Mouse (Mus musculus): ENCODE measurements around the gene Tmem211. TPM values are rescaled to one million over a fixed set of nuclear protein-coding genes. Genes with fewer than 3 reads are reported as not detected.
A peak's percentile ranks its signal among the peaks of the same experiment; 100 is the strongest.

Gene Tmem211
- polyA plus RNA-seq, 1 experiment from 2014 or later: not detected

DNA sequence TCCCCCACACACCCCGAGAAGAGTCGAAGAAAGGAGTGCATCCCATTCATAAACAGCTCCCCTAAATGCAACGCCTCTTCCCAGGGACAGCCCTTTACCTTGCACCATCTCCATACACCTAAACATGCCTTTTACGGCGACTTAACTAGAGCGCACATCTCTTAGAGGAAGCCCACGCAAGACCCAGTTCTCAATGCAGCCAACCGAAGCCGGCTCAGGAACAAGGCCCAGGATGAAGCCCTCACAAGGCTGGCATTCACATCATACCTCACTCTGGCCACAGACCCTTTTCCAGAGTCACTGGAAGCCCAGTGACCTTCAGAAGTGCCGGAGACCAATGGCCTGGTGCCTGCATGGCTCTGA is 27.0 kb upstream of the Tmem211 start:
- Histone ChIP-seq H3K9me3 (no peaks in the 10 kb centered on the region), H3K27ac (peak overlapping the region; percentile 77)

DNA sequence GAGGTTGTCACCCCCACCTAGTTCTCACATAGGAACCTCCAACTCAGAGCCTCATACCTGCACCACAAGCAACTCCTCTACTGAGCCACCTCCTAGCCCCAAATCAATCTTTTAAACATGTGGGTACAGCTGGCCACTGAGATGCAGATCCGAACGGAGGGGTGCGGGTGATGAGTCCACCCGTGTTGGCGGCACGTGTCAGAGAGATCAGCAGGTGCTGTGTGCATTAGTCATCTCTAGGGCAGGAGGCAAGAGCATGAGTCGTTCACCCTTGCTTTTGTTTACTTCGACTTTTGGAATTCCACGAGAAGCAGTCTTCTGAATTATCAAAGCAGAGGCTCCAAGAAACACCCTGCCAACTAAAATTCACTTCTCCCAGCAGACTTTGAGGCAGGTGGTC is 22.5 kb upstream of the Tmem211 start:
- Histone ChIP-seq H3K27me3 (ENCODE audit: insufficient read depth, poor library complexity, severe bottlenecking) (no peaks in the 10 kb centered on the region), H3K27ac (no peak overlapping the region), H3K4me3 (no peak overlapping the region), H3K36me3 (0 out of 2 replicates have a peak, but pooled peaks cover 4% of the 10 kb centered on the region), H3K9me3 (no peaks in the 10 kb centered on the region), H3K4me1 (peaks cover 46% of the 10 kb centered on the region)
- DNase-seq (ENCODE audit: low spot score): no peak
- 81% methylated on average over 9 of the region's 9 CpGs for WGBS

More for the DNA sequence above, 27.0 kb upstream of the Tmem211 start:
- no peak for DNase-seq (ENCODE audit: low spot score)
- Histone ChIP-seq H3K27me3 (ENCODE audit: insufficient read depth, poor library complexity, severe bottlenecking) (no peaks in the 10 kb centered on the region), H3K36me3 (0 out of 2 replicates have a peak, but pooled peaks cover 4% of the 10 kb centered on the region), H3K4me1 (peaks cover 45% of the 10 kb centered on the region), H3K4me3 (no peak overlapping the region)
- 82% methylated on average over 10 of the region's 10 CpGs for WGBS

DNA sequence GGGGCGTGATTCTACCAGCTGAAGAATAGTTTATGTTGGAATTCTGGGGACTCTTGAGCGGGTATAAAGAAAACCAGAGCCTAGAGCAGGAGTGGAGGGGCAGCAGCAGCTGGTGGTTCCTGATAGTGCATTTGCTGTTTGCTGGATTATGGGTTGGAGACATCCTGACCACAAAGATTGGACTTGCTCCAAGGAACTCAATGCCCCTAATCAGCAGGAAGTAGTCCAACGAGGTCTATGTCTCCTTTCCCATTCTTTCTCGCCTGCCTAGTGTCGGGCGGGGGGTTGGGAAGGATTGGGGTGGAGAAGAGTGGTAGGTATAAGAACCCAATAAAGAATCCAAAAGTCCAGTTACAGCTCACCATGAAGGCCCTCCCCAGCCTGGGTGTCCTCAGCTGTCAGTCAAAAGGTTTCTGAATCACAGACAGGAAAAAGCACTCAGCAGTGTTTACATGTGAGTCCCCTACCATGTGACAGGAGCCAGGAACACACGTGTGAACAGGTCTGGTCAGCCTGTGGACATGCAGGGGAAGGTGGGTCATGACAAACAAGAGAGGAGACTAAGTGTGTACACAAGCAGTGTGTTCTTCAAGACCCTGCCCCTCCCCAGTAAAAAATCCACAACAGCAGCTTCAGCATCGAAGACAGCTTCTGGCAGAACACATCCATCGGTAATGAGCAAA is 19.9 kb upstream of the Tmem211 start:
- no peak for DNase-seq (ENCODE audit: low spot score)
- H3K36me3 ChIP-seq: 0 out of 2 replicates have a peak, but pooled peaks cover 4% of the 10 kb centered on the region
- H3K27ac ChIP-seq: peak overlapping the region; percentile 76; the same call in 1 of the 2 replicates
- H3K4me1 ChIP-seq: peaks cover 51% of the 10 kb centered on the region
- H3K27me3 ChIP-seq (ENCODE audit: insufficient read depth, poor library complexity, severe bottlenecking): no peaks in the 10 kb centered on the region
- 47% methylated on average over 9 of the region's 9 CpGs for WGBS
- H3K9me3 ChIP-seq: no peaks in the 10 kb centered on the region
- no peak overlapping the region for H3K4me3 ChIP-seq

DNA sequence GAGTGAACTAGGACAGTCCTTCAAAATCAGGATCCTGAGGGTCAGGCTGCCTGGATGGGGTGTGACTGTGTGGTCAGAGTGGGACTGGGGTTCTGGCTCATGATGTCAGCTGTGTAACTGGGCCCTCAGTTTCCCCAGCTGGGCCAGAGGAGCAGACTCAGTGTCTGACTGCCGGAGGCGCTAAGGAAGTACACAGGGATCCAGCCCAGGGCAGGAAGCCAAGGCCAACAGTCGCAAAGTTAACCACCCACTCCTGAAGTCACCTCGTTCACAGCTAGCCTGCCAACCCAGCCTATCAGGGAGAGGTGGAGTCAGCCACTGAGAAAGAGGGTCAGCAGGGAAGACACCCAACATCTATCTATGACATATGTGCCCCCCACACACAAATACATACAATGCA is 18.7 kb upstream of the Tmem211 start:
- no peak for DNase-seq (ENCODE audit: low spot score)
- 0 out of 2 replicates have a peak, but pooled peaks cover 4% of the 10 kb centered on the region for H3K36me3 ChIP-seq
- H3K27ac ChIP-seq: peak overlapping the region; percentile 76; the same call in 1 of the 2 replicates
- no peaks in the 10 kb centered on the region for H3K27me3 ChIP-seq (ENCODE audit: insufficient read depth, poor library complexity, severe bottlenecking)
- 64% methylated on average over 4 of the region's 4 CpGs for WGBS
- peaks cover 59% of the 10 kb centered on the region for H3K4me1 ChIP-seq
- no peaks in the 10 kb centered on the region for H3K9me3 ChIP-seq
- H3K4me3 ChIP-seq: no peak overlapping the region

DNA sequence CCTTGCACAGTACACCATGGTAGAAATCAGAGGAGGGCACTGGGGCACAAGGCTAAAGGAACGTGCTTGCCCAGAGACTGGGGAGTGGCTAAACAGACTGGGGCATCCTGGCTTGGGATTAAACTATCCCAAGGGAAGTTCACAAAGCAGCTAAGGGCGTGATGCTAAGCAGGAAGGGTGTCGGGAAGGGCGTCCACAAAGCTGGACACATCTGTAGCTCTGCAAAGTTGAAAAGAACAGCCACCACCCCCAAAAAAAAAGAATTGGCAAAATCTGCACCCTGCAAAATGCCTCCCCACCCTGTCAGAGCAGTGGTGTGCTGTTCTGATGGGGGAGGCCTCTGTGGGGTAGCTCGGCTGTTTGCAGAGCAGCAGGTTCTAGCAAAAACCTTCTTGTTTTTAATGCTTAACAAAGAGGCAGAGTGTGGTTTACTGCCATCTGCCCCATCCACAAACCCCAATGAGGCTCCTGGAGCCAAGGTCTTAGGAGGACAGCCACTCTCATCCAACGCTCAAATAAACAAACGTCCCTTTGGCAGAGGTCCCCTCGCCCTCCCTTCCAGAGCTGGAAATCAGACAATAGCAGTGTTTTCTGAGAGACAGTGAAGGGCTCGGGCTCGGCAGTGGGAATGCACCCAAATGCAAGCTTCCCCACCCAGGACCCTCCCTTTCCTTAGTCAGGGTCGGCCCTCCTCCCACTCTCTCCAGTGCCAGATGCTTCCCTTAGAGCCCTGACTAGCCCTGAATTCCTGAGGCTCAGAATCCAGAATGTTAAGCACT is 17.9 kb upstream of the Tmem211 start:
- peaks cover 62% of the 10 kb centered on the region for H3K4me1 ChIP-seq
- WGBS: 47% methylated on average over 11 of the region's 11 CpGs
- H3K36me3 ChIP-seq: no peaks in the 10 kb centered on the region
- H3K27ac ChIP-seq: peak overlapping the region; percentile 76
- no peaks in the 10 kb centered on the region for H3K27me3 ChIP-seq (ENCODE audit: insufficient read depth, poor library complexity, severe bottlenecking)
- H3K9me3 ChIP-seq: no peaks in the 10 kb centered on the region
- DNase-seq (ENCODE audit: low spot score): no peak
- 0 out of 2 replicates have a peak overlapping the region, but pooled peaks have one; percentile 3 for H3K4me3 ChIP-seq

DNA sequence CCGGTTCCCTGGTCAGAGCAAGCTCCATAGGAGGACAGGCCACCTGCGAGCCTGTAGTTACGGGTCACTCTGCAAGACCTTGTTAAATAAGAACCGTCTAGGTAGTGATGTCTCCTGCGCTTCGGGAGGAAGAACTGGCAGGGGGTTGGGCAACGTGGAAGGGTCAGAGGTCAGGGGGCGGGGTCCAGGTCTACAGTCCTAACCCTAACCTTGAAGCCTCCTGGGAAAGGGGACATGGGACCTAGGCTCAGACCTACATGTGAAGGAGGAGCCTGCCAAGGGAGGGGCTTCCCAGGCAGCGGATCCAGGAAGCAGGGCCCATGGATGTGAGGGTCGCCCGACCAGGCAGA is 17.3 kb upstream of the Tmem211 start:
- Histone ChIP-seq H3K9me3 (no peaks in the 10 kb centered on the region), H3K4me1 (peaks cover 66% of the 10 kb centered on the region), H3K36me3 (no peaks in the 10 kb centered on the region), H3K27me3 (ENCODE audit: insufficient read depth, poor library complexity, severe bottlenecking) (no peaks in the 10 kb centered on the region), H3K4me3 (0 out of 2 replicates have a peak overlapping the region, but pooled peaks have one; percentile 3), H3K27ac (peak overlapping the region; percentile 76)
- no peak for DNase-seq (ENCODE audit: low spot score)
- WGBS: 40% methylated on average over 11 of the region's 11 CpGs

DNA sequence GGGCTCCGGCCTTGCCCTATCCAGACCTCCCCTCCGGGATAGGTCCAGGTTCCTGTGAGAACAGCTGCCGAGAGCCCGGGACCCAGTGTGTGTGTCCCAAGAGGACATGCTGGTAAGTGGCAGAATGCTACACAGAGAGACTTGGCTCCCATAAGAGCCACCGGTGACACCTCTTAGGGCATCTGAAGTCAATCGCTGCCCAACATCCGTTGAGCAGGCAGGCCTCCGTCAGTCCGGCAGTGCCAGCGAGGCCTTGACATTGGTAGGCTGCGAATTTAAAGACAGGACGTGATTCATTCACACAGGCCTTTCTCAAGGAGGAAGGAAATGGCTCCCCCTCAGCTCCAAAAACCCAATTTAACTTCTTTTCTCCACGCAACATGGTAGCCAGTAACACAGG is 16.8 kb upstream of the Tmem211 start:
- Histone ChIP-seq H3K27me3 (ENCODE audit: insufficient read depth, poor library complexity, severe bottlenecking) (no peaks in the 10 kb centered on the region), H3K4me1 (peaks cover 68% of the 10 kb centered on the region), H3K27ac (peak overlapping the region; percentile 76), H3K4me3 (no peak overlapping the region), H3K36me3 (no peaks in the 10 kb centered on the region), H3K9me3 (no peaks in the 10 kb centered on the region)
- no peak for DNase-seq (ENCODE audit: low spot score)
- 83% methylated on average over 13 of the region's 13 CpGs for WGBS

DNA sequence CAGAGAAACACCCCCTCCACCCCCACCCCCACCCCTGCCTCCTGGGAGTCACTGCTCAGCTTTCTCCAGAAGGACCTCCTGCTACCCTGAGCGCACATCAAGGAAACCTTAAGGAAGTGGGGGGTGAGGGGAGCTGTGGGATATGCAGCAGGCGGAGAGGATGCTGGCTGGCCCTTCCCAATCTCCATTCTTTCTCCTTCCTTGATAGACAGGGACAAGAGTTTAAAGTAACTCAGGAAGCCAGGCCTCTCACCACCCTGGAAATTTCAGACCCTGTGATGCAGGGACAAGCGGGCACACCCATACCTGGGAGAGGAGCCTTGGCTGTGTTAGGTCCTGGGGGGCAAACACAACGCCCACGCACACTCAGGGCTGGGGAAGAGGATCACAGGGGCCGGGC is 16.4 kb upstream of the Tmem211 start:
- no peaks in the 10 kb centered on the region for H3K36me3 ChIP-seq
- peak overlapping the region; percentile 76 for H3K27ac ChIP-seq
- H3K9me3 ChIP-seq: no peaks in the 10 kb centered on the region
- no peak for DNase-seq (ENCODE audit: low spot score)
- peaks cover 65% of the 10 kb centered on the region for H3K4me1 ChIP-seq
- H3K4me3 ChIP-seq: no peak overlapping the region
- no peaks in the 10 kb centered on the region for H3K27me3 ChIP-seq (ENCODE audit: insufficient read depth, poor library complexity, severe bottlenecking)
- 74% methylated on average over 6 of the region's 6 CpGs for WGBS

DNA sequence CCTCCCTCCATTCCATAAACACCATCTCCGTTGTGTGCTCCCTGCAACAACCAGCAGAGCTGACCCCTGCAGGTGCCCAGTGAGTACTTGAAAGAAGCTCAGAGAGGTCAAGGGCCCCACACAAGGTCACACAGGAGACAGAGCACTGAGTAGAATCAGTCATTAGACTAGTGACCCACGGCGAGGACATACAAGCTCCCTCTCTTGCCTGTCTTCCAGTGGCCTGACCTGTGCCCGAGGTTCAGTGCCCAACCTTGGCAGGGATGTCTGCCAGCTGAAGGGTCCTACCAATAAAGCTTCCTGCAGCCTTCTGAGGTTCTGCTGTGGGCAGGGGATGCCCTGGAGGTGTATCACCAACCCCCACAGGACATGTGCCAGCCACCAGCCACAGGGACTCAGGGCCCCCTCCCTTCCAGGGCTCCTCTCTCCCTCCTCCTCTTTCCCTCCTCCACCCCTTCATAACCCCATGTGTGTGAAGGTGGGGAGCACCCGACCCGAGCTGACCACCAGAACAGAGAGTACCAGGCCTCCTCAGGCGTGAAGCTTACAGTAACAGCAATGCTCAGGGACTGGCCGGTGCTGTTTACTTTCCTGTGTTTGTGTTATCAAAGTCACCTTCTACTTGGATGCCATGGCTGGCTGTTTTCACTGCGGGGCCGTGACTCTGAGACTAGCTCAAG is 14.4 kb upstream of the Tmem211 start:
- no peaks in the 10 kb centered on the region for H3K36me3 ChIP-seq
- H3K27ac ChIP-seq: peak overlapping the region; percentile 52
- H3K9me3 ChIP-seq: no peaks in the 10 kb centered on the region
- H3K4me1 ChIP-seq: peaks cover 62% of the 10 kb centered on the region
- no peak overlapping the region for H3K4me3 ChIP-seq
- WGBS: 61% methylated on average over 10 of the region's 10 CpGs
- no peak for DNase-seq (ENCODE audit: low spot score)
- H3K27me3 ChIP-seq (ENCODE audit: insufficient read depth, poor library complexity, severe bottlenecking): peaks cover 10% of the 10 kb centered on the region

DNA sequence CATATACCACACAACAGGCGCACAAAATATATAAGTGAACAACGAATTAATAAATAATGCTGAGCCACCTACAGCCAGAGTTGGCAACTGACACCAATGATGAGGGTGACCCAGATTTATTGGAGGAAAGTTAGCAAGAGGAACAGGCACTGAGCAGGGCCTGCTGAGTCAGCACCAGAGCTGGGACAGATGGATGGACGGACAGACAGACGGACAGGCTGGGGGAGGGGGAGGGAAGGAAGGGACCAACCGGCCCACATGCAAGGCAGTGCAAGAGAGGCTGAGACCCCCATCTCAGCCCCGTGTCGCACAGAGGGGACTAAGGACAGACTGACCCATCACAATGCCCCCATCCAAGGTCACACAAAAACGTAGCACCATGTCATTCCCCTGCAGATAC is 12.7 kb upstream of the Tmem211 start:
- Histone ChIP-seq H3K36me3 (no peaks in the 10 kb centered on the region), H3K4me3 (no peak overlapping the region), H3K9me3 (no peaks in the 10 kb centered on the region), H3K4me1 (peaks cover 52% of the 10 kb centered on the region), H3K27me3 (ENCODE audit: insufficient read depth, poor library complexity, severe bottlenecking) (peaks cover 21% of the 10 kb centered on the region), H3K27ac (no peak overlapping the region)
- DNase-seq (ENCODE audit: low spot score): no peak
- WGBS: 83% methylated on average over 8 of the region's 8 CpGs

DNA sequence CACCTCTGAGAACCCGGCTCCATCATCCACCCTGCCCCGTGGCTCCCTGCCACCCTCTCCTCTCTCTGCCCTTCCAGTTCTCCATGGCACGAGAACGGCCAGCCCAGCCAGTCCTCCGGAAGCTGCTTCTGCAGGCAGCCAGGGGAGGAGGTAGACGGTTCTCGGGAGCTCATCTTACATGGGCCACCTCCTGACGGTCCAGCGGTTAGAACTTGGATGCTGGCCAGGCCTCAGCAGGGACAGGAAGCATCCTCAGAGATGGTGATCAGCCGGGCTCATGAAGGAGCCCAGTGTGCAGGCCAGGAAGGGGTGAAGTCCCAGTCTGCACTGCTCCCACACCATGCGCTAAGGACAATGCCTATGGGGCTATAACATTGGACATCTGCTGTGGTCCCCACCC is 12.3 kb upstream of the Tmem211 start:
- Histone ChIP-seq H3K27ac (no peak overlapping the region), H3K27me3 (ENCODE audit: insufficient read depth, poor library complexity, severe bottlenecking) (peaks cover 25% of the 10 kb centered on the region), H3K4me3 (no peak overlapping the region), H3K36me3 (no peaks in the 10 kb centered on the region), H3K4me1 (peaks cover 51% of the 10 kb centered on the region), H3K9me3 (no peaks in the 10 kb centered on the region)
- 64% methylated on average over 11 of the region's 11 CpGs for WGBS
- no peak for DNase-seq (ENCODE audit: low spot score)

DNA sequence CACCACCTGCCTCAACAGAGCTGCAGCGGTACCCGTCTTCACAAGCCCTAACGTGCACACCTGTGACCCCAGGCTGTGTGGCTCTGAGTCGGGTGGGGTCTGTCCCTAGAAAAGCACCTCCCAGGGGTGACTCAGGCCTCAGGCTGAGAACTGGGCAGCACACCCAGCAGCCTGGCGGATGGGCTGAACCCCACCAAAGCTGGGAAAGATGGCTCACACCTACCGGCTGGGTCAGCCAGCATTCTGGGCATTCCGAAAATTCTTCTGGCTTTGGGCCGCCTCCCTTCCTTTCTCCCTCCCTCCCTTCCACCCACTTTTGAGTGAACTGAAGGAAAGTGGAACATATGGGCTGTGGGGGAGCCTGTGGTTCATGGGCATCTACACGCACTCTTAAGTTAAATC is 11.1 kb upstream of the Tmem211 start:
- 60% methylated on average over 9 of the region's 9 CpGs for WGBS
- no peak for DNase-seq (ENCODE audit: low spot score)
- H3K36me3 ChIP-seq: no peaks in the 10 kb centered on the region
- H3K4me1 ChIP-seq: peaks cover 52% of the 10 kb centered on the region
- H3K9me3 ChIP-seq: no peaks in the 10 kb centered on the region
- no peak overlapping the region for H3K4me3 ChIP-seq
- H3K27ac ChIP-seq: no peak overlapping the region
- H3K27me3 ChIP-seq (ENCODE audit: insufficient read depth, poor library complexity, severe bottlenecking): peaks cover 36% of the 10 kb centered on the region
